Mouse (Mus musculus): ENCODE results near the gene 4921504E06Rik.

- TF ChIP-seq CTCF (IDR thresholded peaks at IDR 0.05; ENCODE audit: borderline replicate concordance, control insufficient read depth, extremely low read depth, insufficient read depth, low read length, poor library complexity) = no peak
- TF ChIP-seq POLR2A (IDR thresholded peaks at IDR 0.05; ENCODE audit: control insufficient read depth, extremely low read depth, insufficient read depth, low read length, poor library complexity) = no peak
Measured at GRCm38 (mm10) chr2:19601386-19601925, 47.7 kb upstream of the 4921504E06Rik start.
